Mouse (Mus musculus): ENCODE measurements around the gene Dctpp1.

The Dctpp1 gene

GRCm38 (mm10) chr7:127210266-127210665, 50.2 kb downstream of the Dctpp1 start:
- DNase-seq (ENCODE audit: low spot score), result no peak

- DNase-seq (ENCODE audit: low spot score), result no peak
These were observed 50.7 kb downstream of the Dctpp1 start for GRCm38 (mm10) chr7:127209851-127210250.

GRCm38 (mm10) chr7:127208553-127209438, 51.7 kb downstream of the Dctpp1 start, which contains the start of gene Mylpf:
TSS of gene Mylpf (plus strand) at chr7:127208890.
- peak; percentile 98 for DNase-seq (ENCODE audit: low spot score)

GRCm38 (mm10) chr7:127208295-127208552, 52.3 kb downstream of the Dctpp1 start, which contains the start of gene Tbc1d10b:
TSS of gene Tbc1d10b (minus strand) at chr7:127208468.
- no peak for DNase-seq (ENCODE audit: low spot score)

- DNase-seq (ENCODE audit: low spot score), result peak; percentile 25
These were observed 52.9 kb downstream of the Dctpp1 start for GRCm38 (mm10) chr7:127207374-127208294.
